In the genomic region with DNA sequence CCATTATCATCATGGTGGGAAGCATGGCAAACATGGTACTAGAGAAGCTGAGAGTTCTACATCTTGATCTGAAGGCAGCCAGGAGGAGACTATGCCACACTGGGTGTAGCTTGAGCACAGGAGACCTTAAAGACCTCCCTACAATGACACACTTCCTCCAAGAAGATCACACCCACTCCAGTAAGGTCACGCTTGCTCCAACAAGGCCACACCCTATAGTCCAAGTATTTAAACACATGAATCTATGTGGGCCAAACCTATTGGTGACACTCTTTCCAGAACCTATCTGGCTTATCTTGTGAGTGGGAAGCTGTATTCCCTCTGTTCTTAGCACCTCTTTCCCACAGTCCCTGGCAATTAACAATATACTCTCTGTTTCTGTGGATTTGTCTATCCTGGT, we compare ENCODE assay signal across 20 mouse cellular contexts.
"Had no signal": no experiment of that assay in that cellular context is flagged by ENCODE, and none has a peak within 500 bp of the region (broad histone marks: within the 10 kb centered on the region; RNA-seq: fewer than 3 reads in every experiment).

No protein-coding gene starts in this region.

- ATAC-seq: midbrain, embryonic 16.5 days had no signal

- H3K9me3 ChIP-seq: midbrain, embryonic 10.5 days; midbrain, embryonic 12.5 days; neural tube, embryonic 13.5 days; neural tube, embryonic 15.5 days; stomach, embryonic 15.5 days had no signal

- H3K36me3 ChIP-seq: midbrain, embryonic 10.5 days; midbrain, embryonic 12.5 days; neural tube, embryonic 13.5 days; neural tube, embryonic 15.5 days; stomach, embryonic 15.5 days had no signal

- H3K9ac ChIP-seq: liver, embryonic 14.5 days; lung, embryonic 14.5 days; midbrain, embryonic 12.5 days; neural tube, embryonic 13.5 days; neural tube, embryonic 15.5 days; stomach, embryonic 15.5 days had no signal

- H3K27me3 ChIP-seq: stomach, embryonic 15.5 days had no signal

- H3K4me3 ChIP-seq: midbrain, embryonic 10.5 days; midbrain, embryonic 12.5 days; myocyte; neural tube, embryonic 13.5 days; neural tube, embryonic 15.5 days; stomach, embryonic 15.5 days had no signal

- H3K27ac ChIP-seq: liver, embryonic 14.5 days; midbrain, embryonic 10.5 days; midbrain, embryonic 12.5 days; neural tube, embryonic 13.5 days; neural tube, embryonic 15.5 days; stomach, embryonic 15.5 days had no signal

- H3K4me2 ChIP-seq: lung, embryonic 14.5 days; midbrain, embryonic 12.5 days; neural tube, embryonic 13.5 days; neural tube, embryonic 15.5 days; stomach, embryonic 15.5 days had no signal

- H3K4me1 ChIP-seq: midbrain, embryonic 10.5 days; midbrain, embryonic 12.5 days; neural tube, embryonic 13.5 days; neural tube, embryonic 15.5 days; stomach, embryonic 15.5 days had no signal

- DNase-seq: lung, adult 18-20 months; lung, embryonic 14.5 days; lung, postnatal 14 days; lung, postnatal 36 days; midbrain, embryonic 14.5 days; right cerebral cortex, adult 18-20 months; right cerebral cortex, postnatal 25 days; right cerebral cortex, postnatal 4 days; spleen, adult 18-20 months; thymus, adult 18-20 months; thymus, postnatal 14 days; thymus, postnatal 36 days had no signal
